Mouse (Mus musculus) myocyte (in vitro differentiated cells): ENCODE results near the gene Akap13.

ENCODE experiments used
- E2F4 ChIP-seq: IDR thresholded peaks from one replicate; pipeline ENCODE4 v1.6.1; 2011; ENCODE audit warnings: mild to moderate bottlenecking, control low read depth, moderate library complexity; ENCODE audit not compliant: insufficient read depth
- MAX ChIP-seq: IDR thresholded peaks from one replicate; pipeline ENCODE4 v1.6.1; 2011; ENCODE audit warnings: low read depth, mild to moderate bottlenecking, control low read depth
- MYOG ChIP-seq, 3 experiments: IDR thresholded peaks; one replicate each; pipeline ENCODE4 v1.6.1; 2011; ENCODE audit warnings: control low read depth in 2 of 3, low read depth in 2 of 3, mild to moderate bottlenecking in 2 of 3; ENCODE audit not compliant: insufficient read length in 2 of 3, control insufficient read depth in 1 of 3, insufficient read depth in 1 of 3
- POLR2A ChIP-seq: IDR thresholded peaks from one replicate; pipeline ENCODE4 v1.6.1; 2011; ENCODE audit warnings: low read depth, mild to moderate bottlenecking, control low read depth, moderate library complexity; ENCODE audit not compliant: insufficient read length
- POLR2AphosphoS2 ChIP-seq: IDR thresholded peaks from one replicate; pipeline ENCODE4 v1.6.1; 2011; ENCODE audit warnings: low read depth, control low read depth; ENCODE audit not compliant: insufficient read length
- TCF12 ChIP-seq: IDR thresholded peaks from one replicate; pipeline ENCODE4 v1.6.1; 2011; ENCODE audit warnings: mild to moderate bottlenecking, control low read depth; ENCODE audit not compliant: poor library complexity, insufficient read depth, severe bottlenecking
- TCF3 ChIP-seq: IDR thresholded peaks from one replicate; pipeline ENCODE4 v1.6.1; 2011; ENCODE audit warnings: low read depth, control low read depth; ENCODE audit not compliant: insufficient read length

- no peak for TF ChIP-seq TCF12
- TF ChIP-seq POLR2A, result no peak
- no peak for TF ChIP-seq MAX
- TF ChIP-seq POLR2AphosphoS2, result no peak
- TF ChIP-seq MYOG (IDR thresholded peaks at IDR 0.05; ENCODE audit: control insufficient read depth in 1 of 3, insufficient read depth in 1 of 3, insufficient read length in 2 of 3, low read depth in 2 of 3), result no peak
- no peak for TF ChIP-seq TCF3
- TF ChIP-seq E2F4, result no peak
These were observed 112.9 kb downstream of the Akap13 start for GRCm38 (mm10) chr7:75568276-75568675.
